Mouse (Mus musculus): Measurements from ENCODE around the gene Asl. TPM values are rescaled to one million over a fixed set of nuclear protein-coding genes. Genes with fewer than 3 reads are reported as not detected.
"Not testable (repeated sequence)": the region's sequence is repeated elsewhere in the genome, so short reads cannot be mapped to it uniquely, and the experiment has no call there.

Gene Asl
- polyA plus RNA-seq, 1 experiment = 27.9 TPM

DNA sequence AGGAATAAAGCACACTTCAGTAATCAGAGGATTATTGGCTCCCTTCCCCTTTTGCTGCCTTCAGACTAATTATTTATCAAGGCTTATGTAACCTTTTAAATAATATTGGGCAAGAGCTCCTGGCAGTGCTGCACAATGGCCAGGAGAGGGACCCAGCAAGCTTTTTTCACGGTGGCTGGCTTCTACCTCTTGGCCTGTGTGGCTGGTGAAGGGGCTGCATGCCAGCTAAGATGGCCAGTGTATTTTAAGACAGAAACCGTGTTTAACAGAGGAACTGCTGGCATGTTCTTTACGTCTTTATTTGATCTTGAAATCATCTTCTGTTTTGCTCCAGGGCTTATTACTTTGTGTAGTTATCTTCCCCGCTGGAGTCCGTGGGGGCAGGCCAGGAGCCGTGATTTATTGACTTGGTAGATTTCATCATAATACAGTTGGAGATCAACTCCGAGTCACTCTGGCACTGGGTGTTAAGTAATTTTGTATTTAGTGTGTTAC, 15.2 kb upstream of the Asl start:
- DNase-seq (ENCODE audit: low read depth) = peak; percentile 44
- peak; percentile 60 for TF ChIP-seq CTCF (IDR thresholded peaks at IDR 0.05; ENCODE audit: borderline replicate concordance, extremely low read depth, insufficient read depth, insufficient read length)
- no peak for TF ChIP-seq POLR2A (IDR thresholded peaks at IDR 0.05; ENCODE audit: borderline replicate concordance, extremely low read depth, insufficient read depth, insufficient read length, poor library complexity, severe bottlenecking)

- TF ChIP-seq POLR2A (IDR thresholded peaks at IDR 0.05; ENCODE audit: borderline replicate concordance, extremely low read depth, insufficient read depth, insufficient read length, poor library complexity, severe bottlenecking) = no peak
- no peak for TF ChIP-seq CTCF (IDR thresholded peaks at IDR 0.05; ENCODE audit: borderline replicate concordance, extremely low read depth, insufficient read depth, insufficient read length)
- no peak for DNase-seq (ENCODE audit: low read depth)
Observed at GRCm38 (mm10) chr5:130043741-130044140, 14.7 kb upstream of the Asl start.

- TF ChIP-seq POLR2A (IDR thresholded peaks at IDR 0.05; ENCODE audit: borderline replicate concordance, extremely low read depth, insufficient read depth, insufficient read length, poor library complexity, severe bottlenecking) = no peak
- TF ChIP-seq CTCF (IDR thresholded peaks at IDR 0.05; ENCODE audit: borderline replicate concordance, extremely low read depth, insufficient read depth, insufficient read length) = no peak
- no peak for DNase-seq (ENCODE audit: low read depth)
Observed at GRCm38 (mm10) chr5:130041262-130041661, 12.2 kb upstream of the Asl start.

- DNase-seq (ENCODE audit: low read depth) = no peak
- TF ChIP-seq CTCF (IDR thresholded peaks at IDR 0.05; ENCODE audit: borderline replicate concordance, extremely low read depth, insufficient read depth, insufficient read length) = no peak
- TF ChIP-seq POLR2A (IDR thresholded peaks at IDR 0.05; ENCODE audit: borderline replicate concordance, extremely low read depth, insufficient read depth, insufficient read length, poor library complexity, severe bottlenecking) = no peak
Observed at GRCm38 (mm10) chr5:130040797-130041196, 11.8 kb upstream of the Asl start.

GRCm38 (mm10) chr5:130037752-130038455, 8.9 kb upstream of the Asl start:
- peak; percentile 74 for DNase-seq (ENCODE audit: low read depth)
- TF ChIP-seq CTCF (IDR thresholded peaks at IDR 0.05; ENCODE audit: borderline replicate concordance, extremely low read depth, insufficient read depth, insufficient read length) (peak; percentile 75), POLR2A (IDR thresholded peaks at IDR 0.05; ENCODE audit: borderline replicate concordance, extremely low read depth, insufficient read depth, insufficient read length, poor library complexity, severe bottlenecking) (no peak)

GRCm38 (mm10) chr5:130036300-130036699, 7.3 kb upstream of the Asl start:
- TF ChIP-seq CTCF (IDR thresholded peaks at IDR 0.05; ENCODE audit: borderline replicate concordance, extremely low read depth, insufficient read depth, insufficient read length) = peak; percentile 18; the same call in 1 of the 2 replicates
- not testable (repeated sequence) for DNase-seq (ENCODE audit: low read depth)

- no peak for DNase-seq (ENCODE audit: low read depth)
- no peak for TF ChIP-seq POLR2A (IDR thresholded peaks at IDR 0.05; ENCODE audit: borderline replicate concordance, extremely low read depth, insufficient read depth, insufficient read length, poor library complexity, severe bottlenecking)
- no peak for TF ChIP-seq CTCF (IDR thresholded peaks at IDR 0.05; ENCODE audit: borderline replicate concordance, extremely low read depth, insufficient read depth, insufficient read length)
Observed at GRCm38 (mm10) chr5:130033869-130034268, 4.8 kb upstream of the Asl start.

- DNase-seq (ENCODE audit: low read depth) = no peak
- TF ChIP-seq CTCF (IDR thresholded peaks at IDR 0.05; ENCODE audit: borderline replicate concordance, extremely low read depth, insufficient read depth, insufficient read length) (no peak), POLR2A (IDR thresholded peaks at IDR 0.05; ENCODE audit: borderline replicate concordance, extremely low read depth, insufficient read depth, insufficient read length, poor library complexity, severe bottlenecking) (no peak)
Observed at GRCm38 (mm10) chr5:130031410-130032390, 2.7 kb upstream of the Asl start.

GRCm38 (mm10) chr5:130027696-130028095, 1.4 kb downstream of the Asl start:
- TF ChIP-seq POLR2A (IDR thresholded peaks at IDR 0.05; ENCODE audit: borderline replicate concordance, extremely low read depth, insufficient read depth, insufficient read length, poor library complexity, severe bottlenecking) (no peak), CTCF (IDR thresholded peaks at IDR 0.05; ENCODE audit: borderline replicate concordance, extremely low read depth, insufficient read depth, insufficient read length) (no peak)
- no peak for DNase-seq (ENCODE audit: low read depth)

- TF ChIP-seq CTCF (IDR thresholded peaks at IDR 0.05; ENCODE audit: borderline replicate concordance, extremely low read depth, insufficient read depth, insufficient read length) (no peak), POLR2A (IDR thresholded peaks at IDR 0.05; ENCODE audit: borderline replicate concordance, extremely low read depth, insufficient read depth, insufficient read length, poor library complexity, severe bottlenecking) (no peak)
- no peak for DNase-seq (ENCODE audit: low read depth)
Observed at GRCm38 (mm10) chr5:130027134-130027533, 1.9 kb downstream of the Asl start.

DNA sequence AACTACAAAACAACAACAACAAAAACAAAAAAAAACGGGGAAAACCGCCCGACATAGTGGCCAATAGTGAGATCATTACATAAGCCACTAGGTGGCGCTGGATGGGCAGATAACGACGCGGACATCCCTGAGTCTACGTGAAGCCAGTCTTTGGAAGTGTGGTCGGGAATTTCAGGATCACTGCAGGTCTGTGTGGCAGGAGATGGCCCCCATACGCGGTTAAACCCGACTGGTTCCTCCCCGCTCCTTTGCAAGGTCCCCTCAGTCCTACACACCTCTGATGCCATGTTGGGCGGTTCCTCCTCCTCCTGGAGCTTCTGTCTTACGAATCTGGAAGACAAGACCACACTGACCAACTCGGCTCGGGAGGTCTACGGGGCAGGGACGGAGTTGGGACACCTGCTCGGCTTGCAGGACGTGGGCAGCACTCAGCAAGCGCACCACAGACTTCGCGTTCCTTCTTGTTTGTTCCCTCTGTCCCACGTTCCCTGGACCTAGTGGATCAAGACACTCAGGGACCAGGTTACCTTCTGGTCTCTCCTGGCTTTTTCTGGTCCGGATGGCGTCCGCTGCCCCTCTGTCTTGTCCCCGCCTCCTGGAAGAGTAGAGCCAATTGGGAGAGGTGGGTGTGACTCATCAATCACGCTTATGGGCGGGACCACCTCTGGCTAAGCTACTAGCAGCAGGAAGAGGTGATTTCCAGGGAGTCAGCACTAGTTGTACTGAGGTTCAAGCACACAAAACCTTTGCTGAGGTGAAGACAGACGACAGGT, 5.1 kb downstream of the Asl start:
- TF ChIP-seq POLR2A (IDR thresholded peaks at IDR 0.05; ENCODE audit: borderline replicate concordance, extremely low read depth, insufficient read depth, insufficient read length, poor library complexity, severe bottlenecking) = no peak
- peak; percentile 81 for TF ChIP-seq CTCF (IDR thresholded peaks at IDR 0.05; ENCODE audit: borderline replicate concordance, extremely low read depth, insufficient read depth, insufficient read length)
- DNase-seq (ENCODE audit: low read depth) = peak; percentile 93

Data from brain, embryonic 14.5 days (tissue).